Mouse (Mus musculus): ENCODE results near the gene Kdm5d. TPM values are rescaled to one million over a fixed set of nuclear protein-coding genes. Genes with fewer than 3 reads are reported as not detected.
A peak's percentile ranks its signal among the peaks of the same experiment; 100 is the strongest.

The Kdm5d gene
- total RNA-seq (2014; rRNA removed) (8.5 and 9.8 TPM in 2 replicates), polyA plus RNA-seq (2015; fragmentation: Nextera tagmentation; extraction: Ambion mirVana) (12.1 TPM in 1 of 2 replicates, not detected in the other)

GRCm38 (mm10) chrY:897393-898227, at the start of gene Kdm5d:
TSS of gene Kdm5d (plus strand) at chrY:897788.
- H3K4me1 ChIP-seq (ENCODE audit: insufficient read depth, low read length), result no peaks in the 10 kb centered on the region
- H3K27ac ChIP-seq, result peak within 1 kb of the TSS; percentile 54; the same call in 1 of the 2 replicates
- no peak for TF ChIP-seq CTCF (IDR thresholded peaks at IDR 0.05; ENCODE audit: low read depth)
- WGBS, result 0% methylated on average over 6 of the region's 34 CpGs
- H3K4me3 ChIP-seq (ENCODE audit: low read length), result peak within 1 kb of the TSS; percentile 39
- peak; percentile 68 for DNase-seq (ENCODE audit: low spot score)
- peak within 1 kb of the TSS; percentile 43; the same call in 1 of the 2 replicates for H3K4me2 ChIP-seq (ENCODE audit: low read depth, low read length)
- no peak for ATAC-seq
- no peak within 1 kb of the TSS; the same call in 1 of the 2 replicates for H3K9ac ChIP-seq (replicated peaks; ENCODE audit: low read length)
- no peaks in the 10 kb centered on the region for H3K36me3 ChIP-seq (ENCODE audit: insufficient read depth, low read length)
- no peaks in the 10 kb centered on the region for H3K27me3 ChIP-seq (ENCODE audit: insufficient read depth, low read length)
- H3K9me3 ChIP-seq (ENCODE audit: low read length), result no peaks in the 10 kb centered on the region

GRCm38 (mm10) chrY:872404-872803, 25.2 kb upstream of the Kdm5d start:
- ATAC-seq (peak; percentile 47; the same call in 1 of the 2 replicates), DNase-seq (ENCODE audit: low spot score) (no peak)
- Histone ChIP-seq H3K4me2 (ENCODE audit: low read depth, low read length) (no peak overlapping the region), H3K27me3 (ENCODE audit: insufficient read depth, low read length) (no peaks in the 10 kb centered on the region), H3K9me3 (ENCODE audit: low read length) (no peaks in the 10 kb centered on the region), H3K4me1 (ENCODE audit: insufficient read depth, low read length) (no peaks in the 10 kb centered on the region), H3K36me3 (ENCODE audit: insufficient read depth, low read length) (no peaks in the 10 kb centered on the region), H3K4me3 (ENCODE audit: low read length) (no peak overlapping the region), H3K27ac (no peak overlapping the region; the same call in 1 of the 2 replicates), H3K9ac (replicated peaks; ENCODE audit: low read length) (no peak overlapping the region)
- TF ChIP-seq CTCF (IDR thresholded peaks at IDR 0.05; ENCODE audit: low read depth), result no peak

- 0% methylated on average over 1 of the region's 18 CpGs for WGBS
- H3K4me3 ChIP-seq (ENCODE audit: low read length), result no peak overlapping the region
- ATAC-seq (peak; percentile 77), DNase-seq (ENCODE audit: low spot score) (peak; percentile 35)
- no peak overlapping the region for H3K9ac ChIP-seq (replicated peaks; ENCODE audit: low read length)
- H3K27me3 ChIP-seq (ENCODE audit: insufficient read depth, low read length), result no peaks in the 10 kb centered on the region
- no peaks in the 10 kb centered on the region for H3K4me1 ChIP-seq (ENCODE audit: insufficient read depth, low read length)
- H3K4me2 ChIP-seq (ENCODE audit: low read depth, low read length), result no peak overlapping the region
- no peaks in the 10 kb centered on the region for H3K9me3 ChIP-seq (ENCODE audit: low read length)
- no peak overlapping the region; the same call in 1 of the 2 replicates for H3K27ac ChIP-seq
- no peaks in the 10 kb centered on the region for H3K36me3 ChIP-seq (ENCODE audit: insufficient read depth, low read length)
- no peak for TF ChIP-seq CTCF (IDR thresholded peaks at IDR 0.05; ENCODE audit: low read depth)
Measured at GRCm38 (mm10) chrY:872855-873549, 24.6 kb upstream of the Kdm5d start.

Small RNA genes lying within 50 kb of the gene (microRNA-seq; reads per million reads assigned to microRNA genes)
- gene Gm47281, result 0 reads per million in 2 experiments

Other genes starting within 250 kb of the Kdm5d start
- not detected in 2 replicates for gene Zfy1, start 100.4 kb upstream of the Kdm5d start, total RNA-seq (2014; rRNA removed)
- gene Zfy1, start 100.4 kb upstream of the Kdm5d start, polyA plus RNA-seq (2015; fragmentation: Nextera tagmentation; extraction: Ambion mirVana), result not detected in 2 replicates
- 0.05 and 0.22 TPM in 2 replicates for gene Uba1y, start 79.1 kb upstream of the Kdm5d start, total RNA-seq (2014; rRNA removed)
- 0.18 TPM in 1 of 2 replicates, not detected in the other for gene Uba1y, start 79.1 kb upstream of the Kdm5d start, polyA plus RNA-seq (2015; fragmentation: Nextera tagmentation; extraction: Ambion mirVana)
- gene Eif2s3y, start 112.8 kb downstream of the Kdm5d start, total RNA-seq (2014; rRNA removed), result 18.6 and 20.3 TPM in 2 replicates
- gene Eif2s3y, start 112.8 kb downstream of the Kdm5d start, polyA plus RNA-seq (2015; fragmentation: Nextera tagmentation; extraction: Ambion mirVana), result 97.5 TPM in 1 of 2 replicates, not detected in the other

Measured in hindbrain, postnatal 0 days (tissue).